Mouse (Mus musculus) intestine, postnatal 0 days (tissue): ENCODE data around the gene Ggcx. TPM values are rescaled to one million over a fixed set of nuclear protein-coding genes. Genes with fewer than 3 reads are reported as not detected.
"Not testable (repeated sequence)": the region's sequence is repeated elsewhere in the genome, so short reads cannot be mapped to it uniquely, and the experiment has no call there.

ENCODE experiments used
- ATAC-seq: fragments of 200-750 bp; cut with Nextera tagmentation; 2 replicates; pipeline ENCODE4 v1.8.0; 2017; ENCODE audit warnings: mild to moderate bottlenecking, moderate TSS enrichment, moderate library complexity
- H3K27ac ChIP-seq: fragments of 300-500 bp; sonication (generic); 2 replicates; pipeline ENCODE4 v1.5.1; 2014; ENCODE audit warnings: mild to moderate bottlenecking, low read depth, low read length, moderate library complexity
- H3K27me3 ChIP-seq: fragments of 300-500 bp; sonication (generic); replicated peaks from 2 replicates; pipeline ENCODE4 v1.6.1; 2014; ENCODE audit warnings: low read length, mixed read lengths; ENCODE audit not compliant: control insufficient read depth, insufficient read depth
- H3K36me3 ChIP-seq: fragments of 300-500 bp; sonication (generic); 2 replicates; pipeline ENCODE4 v1.6.1; 2014; ENCODE audit warnings: mild to moderate bottlenecking, moderate library complexity; ENCODE audit not compliant: control insufficient read depth, insufficient read depth
- H3K4me1 ChIP-seq: fragments of 300-500 bp; sonication (generic); replicated peaks from 2 replicates; pipeline ENCODE4 v1.6.1; 2014; ENCODE audit warnings: antibody characterized with exemption, low read length, mixed read lengths; ENCODE audit not compliant: control insufficient read depth, insufficient read depth
- H3K4me2 ChIP-seq: fragments of 300-500 bp; sonication (generic); replicated peaks from 2 replicates; pipeline ENCODE4 v1.6.1; 2014; ENCODE audit warnings: low read depth, mild to moderate bottlenecking, moderate library complexity
- H3K4me3 ChIP-seq: fragments of 300-500 bp; sonication (generic); 2 replicates; pipeline ENCODE4 v1.5.1; 2014; ENCODE audit warnings: low read depth, low read length
- H3K9ac ChIP-seq: fragments of 300-500 bp; sonication (generic); 2 replicates; pipeline ENCODE4 v1.6.1; 2014; ENCODE audit warnings: mild to moderate bottlenecking, low read depth, low read length
- H3K9me3 ChIP-seq: fragments of 300-500 bp; sonication (generic); 2 replicates; pipeline ENCODE4 v1.6.1; 2016; ENCODE audit warnings: mixed run types; ENCODE audit not compliant: control insufficient read depth
- CTCF ChIP-seq: sonication (generic); IDR thresholded peaks from 2 replicates; pipeline ENCODE4 v1.5.1; 2016; ENCODE audit warnings: low read depth, mild to moderate bottlenecking, control low read depth, antibody characterized with exemption, moderate library complexity
- WGBS: fragments of 180-500 bp; shearing (Covaris S2); extraction: QIAGEN DNeasy Blood & Tissue Kit; methylation state at CpG from one replicate; pipeline ENCODE4 v1.1.7; 2014; 5-methylcytosine and 5-hydroxymethylcytosine counted together
- polyA plus RNA-seq: library from polyadenylated mRNA; unstranded; fragments of >200 nt; fragmentation: Nextera tagmentation; extraction: Ambion mirVana; gene quantifications from 2 replicates; pipeline ENCODE4 v1.2.1, GENCODE M21; 2015

Gene Ggcx
- polyA plus RNA-seq, 1 experiment from 2014 or later = 6.8 TPM

GRCm38 (mm10) chr6:72439355-72440185 lies 25.5 kb downstream of the Ggcx start, which contains the start of gene Mat2a:
Gene Mat2a (minus strand): TSS chr6:72439558.
- peak within 1 kb of the TSS; percentile 96 for H3K9ac ChIP-seq
- peak; percentile 88 for TF ChIP-seq CTCF
- ATAC-seq = peak; percentile 90
- no peaks in the 10 kb centered on the region for H3K9me3 ChIP-seq
- peak within 1 kb of the TSS; percentile 95 for H3K4me3 ChIP-seq
- under 1% methylated on average over 74 of the region's 77 CpGs for WGBS
- H3K4me1 ChIP-seq = 0 out of 2 replicates have a peak, but pooled peaks cover 2% of the 10 kb centered on the region
- peak within 1 kb of the TSS; percentile 99 for H3K27ac ChIP-seq
- H3K36me3 ChIP-seq = peaks cover 23% of the 10 kb centered on the region
- no peaks in the 10 kb centered on the region for H3K27me3 ChIP-seq
- H3K4me2 ChIP-seq = peak within 1 kb of the TSS; percentile 85

- no peak for TF ChIP-seq CTCF
- Histone ChIP-seq H3K27ac (peak overlapping the region; percentile 99), H3K4me3 (peak overlapping the region; percentile 95), H3K9ac (peak overlapping the region; percentile 96), H3K9me3 (no peaks in the 10 kb centered on the region), H3K27me3 (no peaks in the 10 kb centered on the region), H3K4me1 (0 out of 2 replicates have a peak, but pooled peaks cover 2% of the 10 kb centered on the region), H3K36me3 (peaks cover 15% of the 10 kb centered on the region), H3K4me2 (peak overlapping the region; percentile 85)
- ATAC-seq = no peak
- 5% methylated on average over 17 of the region's 17 CpGs for WGBS
Measured at GRCm38 (mm10) chr6:72440186-72440990, 26.3 kb downstream of the Ggcx start.

GRCm38 (mm10) chr6:72442921-72443604 lies 29.0 kb downstream of the Ggcx start:
- no peaks in the 10 kb centered on the region for H3K27me3 ChIP-seq
- no peak for ATAC-seq
- no peak for TF ChIP-seq CTCF
- H3K36me3 ChIP-seq = no peaks in the 10 kb centered on the region
- no peak overlapping the region for H3K27ac ChIP-seq
- H3K4me3 ChIP-seq = no peak overlapping the region
- no peaks in the 10 kb centered on the region for H3K9me3 ChIP-seq
- H3K9ac ChIP-seq = no peak overlapping the region
- no peak overlapping the region for H3K4me2 ChIP-seq
- H3K4me1 ChIP-seq = 0 out of 2 replicates have a peak, but pooled peaks cover 2% of the 10 kb centered on the region
- WGBS = 82% methylated on average over 1 of the region's 1 CpGs

GRCm38 (mm10) chr6:72445011-72445410 lies 30.9 kb downstream of the Ggcx start:
- Histone ChIP-seq H3K9ac (no peak overlapping the region), H3K27ac (no peak overlapping the region), H3K9me3 (no peaks in the 10 kb centered on the region), H3K4me1 (0 out of 2 replicates have a peak, but pooled peaks cover 2% of the 10 kb centered on the region), H3K4me3 (no peak overlapping the region), H3K36me3 (no peaks in the 10 kb centered on the region), H3K27me3 (no peaks in the 10 kb centered on the region), H3K4me2 (no peak overlapping the region)
- ATAC-seq = no peak
- TF ChIP-seq CTCF = no peak

GRCm38 (mm10) chr6:72447487-72447886 lies 33.4 kb downstream of the Ggcx start:
- Histone ChIP-seq H3K36me3 (no peaks in the 10 kb centered on the region), H3K4me1 (no peaks in the 10 kb centered on the region), H3K27ac (no peak overlapping the region), H3K27me3 (no peaks in the 10 kb centered on the region), H3K4me3 (no peak overlapping the region), H3K9ac (no peak overlapping the region), H3K9me3 (no peaks in the 10 kb centered on the region), H3K4me2 (no peak overlapping the region)
- no peak for TF ChIP-seq CTCF
- ATAC-seq = no peak
- WGBS = 80% methylated on average over 2 of the region's 2 CpGs

GRCm38 (mm10) chr6:72451778-72452177 lies 37.7 kb downstream of the Ggcx start:
- not testable (repeated sequence) for ATAC-seq
- 66% methylated on average over 2 of the region's 2 CpGs for WGBS

More at GRCm38 (mm10) chr6:72451778-72452177, 37.7 kb downstream of the Ggcx start:
- not testable (repeated sequence) for H3K4me3 ChIP-seq, H3K4me2 ChIP-seq, H3K36me3 ChIP-seq, H3K27me3 ChIP-seq, H3K9me3 ChIP-seq, H3K4me1 ChIP-seq, H3K9ac ChIP-seq, H3K27ac ChIP-seq
